Mouse (Mus musculus) liver, adult 2 months (tissue): ENCODE results near the gene Ttll13. TPM values are rescaled to one million over a fixed set of nuclear protein-coding genes. Genes with fewer than 3 reads are reported as not detected.

ENCODE experiments used
- DNase-seq: peaks from one replicate; pipeline ENCODE4 v3.0.0-alpha.2; 2011; ENCODE audit warnings: low read depth, low spot score; ENCODE audit errors: extremely low read depth
- H3K27ac ChIP-seq: fragments of 200-500 bp; replicated peaks from 2 replicates; pipeline ENCODE4 v1.5.1; 2012; ENCODE audit warnings: low read depth, mild to moderate bottlenecking, control low read depth, inconsistent platforms, low read length; ENCODE audit not compliant: insufficient read depth
- H3K27me3 ChIP-seq: fragments of 200-500 bp; 2 replicates; pipeline ENCODE4 v1.6.1; 2012; ENCODE audit warnings: mild to moderate bottlenecking, moderate library complexity, low read length, inconsistent platforms; ENCODE audit not compliant: control insufficient read depth, insufficient read depth
- H3K36me3 ChIP-seq: fragments of 200-500 bp; 2 replicates; pipeline ENCODE4 v1.6.1; 2012; ENCODE audit warnings: low read length, inconsistent platforms; ENCODE audit not compliant: control insufficient read depth, insufficient read depth
- H3K4me1 ChIP-seq: fragments of 200-500 bp; 2 replicates; pipeline ENCODE4 v1.6.1; 2011; ENCODE audit warnings: low read length; ENCODE audit not compliant: control insufficient read depth, insufficient read depth
- H3K4me3 ChIP-seq: fragments of 200-500 bp; 2 replicates; pipeline ENCODE4 v1.5.1; 2011; ENCODE audit warnings: low read depth, mild to moderate bottlenecking, control low read depth, low read length, moderate library complexity; ENCODE audit not compliant: insufficient read depth
- H3K79me2 ChIP-seq: fragments of 200-500 bp; 2 replicates; pipeline ENCODE4 v1.6.1; 2012; ENCODE audit warnings: inconsistent platforms, mild to moderate bottlenecking, low read length, moderate library complexity; ENCODE audit not compliant: control insufficient read depth, insufficient read depth
- H3K9ac ChIP-seq: fragments of 200-500 bp; 2 replicates; pipeline ENCODE4 v1.6.1; 2012; ENCODE audit warnings: low read depth, mild to moderate bottlenecking, control low read depth, inconsistent platforms, low read length
- CTCF ChIP-seq: fragments of 200-500 bp; IDR thresholded peaks from 2 replicates; pipeline ENCODE4 v1.5.1; 2011; ENCODE audit warnings: low read depth, low read length, control low read depth
- POLR2A ChIP-seq: fragments of 200-500 bp; IDR thresholded peaks from 2 replicates; pipeline ENCODE4 v1.6.1; 2011; ENCODE audit warnings: low read length, control low read depth; ENCODE audit not compliant: insufficient read depth; ENCODE audit errors: extremely low read depth
- WGBS: fragments of 180-500 bp; shearing (Covaris S2); methylation state at CpG from one replicate; pipeline ENCODE4 v1.1.7; 2018; 5-methylcytosine and 5-hydroxymethylcytosine counted together
- polyA plus RNA-seq: library from polyadenylated mRNA; depleted of rRNA; stranded (reverse); fragments of >200 nt; gene quantifications from 2 replicates; pipeline ENCODE4 v1.2.3, GENCODE M21; 2012
- total RNA-seq: library from RNA; depleted of rRNA; stranded (reverse); fragments of >200 nt; gene quantifications from 2 replicates; pipeline ENCODE4 v1.2.3, GENCODE M21; 2014

Ttll13 gene
- total and polyA plus RNA-seq, 2 experiments: 0.46 to 0.57 TPM

DNA sequence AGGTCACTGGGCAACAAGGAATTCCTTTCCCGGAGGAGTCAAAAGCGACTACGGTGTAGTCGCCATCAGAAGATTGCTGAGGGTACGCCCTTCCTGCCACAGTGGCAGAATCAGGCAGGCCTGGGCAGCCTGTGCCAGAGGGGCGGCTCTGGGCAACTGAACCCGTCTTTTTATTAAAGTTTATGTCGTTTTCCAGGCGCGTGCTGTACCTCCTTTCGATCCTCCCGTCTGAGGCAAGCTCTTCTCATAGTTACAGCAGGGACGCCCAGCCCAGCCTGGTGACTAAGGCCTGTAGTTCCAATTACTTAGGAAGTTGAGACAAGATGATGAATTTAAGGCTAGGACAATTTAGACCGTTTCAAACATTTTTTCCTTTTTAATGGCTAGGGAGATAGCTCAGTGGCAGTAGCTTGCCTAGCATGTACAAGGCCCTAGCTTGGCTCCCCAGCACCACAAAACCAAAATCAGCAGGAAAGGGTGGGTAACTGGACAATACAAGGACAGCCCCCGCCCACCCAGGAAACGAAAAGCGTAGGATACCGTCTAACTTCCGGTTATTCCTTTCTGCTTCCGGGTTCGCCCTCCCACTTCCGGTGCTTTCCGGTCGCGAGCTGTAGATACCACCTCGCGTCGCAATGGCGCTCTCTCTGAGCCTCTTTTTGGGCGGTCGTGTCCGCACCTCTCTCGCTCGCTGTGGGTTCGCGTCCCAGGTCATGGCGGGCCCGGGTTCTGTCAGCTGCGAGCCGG lies 14.6 kb downstream of the Ttll13 start, which contains the start of gene Ngrn:
Gene Ngrn (plus strand): TSS at position 591 of the 747 bp plus-strand sequence.
- H3K27me3 ChIP-seq: no peaks in the 10 kb centered on the region
- peak within 1 kb of the TSS; percentile 72 for H3K27ac ChIP-seq
- peak within 1 kb of the TSS; percentile 90 for H3K4me3 ChIP-seq
- peak; percentile 75 for DNase-seq
- peaks cover 8% of the 10 kb centered on the region; the same call in 1 of the 2 replicates for H3K79me2 ChIP-seq
- peaks cover 8% of the 10 kb centered on the region; the same call in 1 of the 2 replicates for H3K36me3 ChIP-seq
- 27% methylated on average over 40 of the region's 40 CpGs for WGBS
- H3K4me1 ChIP-seq: no peaks in the 10 kb centered on the region; the same call in 1 of the 2 replicates
- peak; percentile 80 for TF ChIP-seq POLR2A
- TF ChIP-seq CTCF: peak; percentile 2; the same call in 1 of the 2 replicates
- H3K9ac ChIP-seq: peak within 1 kb of the TSS; percentile 88

DNA sequence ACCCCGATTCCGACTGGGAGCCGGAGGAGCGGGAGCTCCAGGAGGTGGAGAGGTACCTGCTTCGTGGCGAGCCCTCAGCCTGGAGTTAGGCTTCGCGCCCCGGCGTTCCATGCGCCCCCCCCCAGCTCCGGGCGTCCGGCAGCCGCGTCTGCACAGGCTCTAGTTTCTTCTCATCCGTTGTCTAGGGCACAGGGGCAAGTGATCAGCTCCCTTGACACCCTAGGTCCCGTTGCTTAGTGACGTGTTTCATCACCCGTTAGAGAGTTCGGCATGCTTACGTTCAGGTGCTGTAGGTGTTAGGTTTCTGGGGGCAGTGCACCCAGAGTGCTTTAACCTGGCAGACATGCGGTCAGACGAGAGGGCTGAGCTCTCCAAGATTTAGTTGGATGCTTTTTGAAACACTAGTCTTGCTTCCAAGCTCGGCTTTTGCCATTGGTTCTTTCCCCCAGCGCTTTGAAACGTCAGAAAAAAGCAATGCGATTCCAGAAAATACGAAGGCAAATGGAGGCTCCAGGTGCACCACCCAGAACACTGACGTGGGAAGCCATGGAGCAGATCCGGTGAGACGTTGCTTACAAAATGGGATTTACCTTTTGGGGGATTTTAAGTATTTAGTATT lies 15.3 kb downstream of the Ttll13 start:
- Histone ChIP-seq H3K79me2 (peaks cover 8% of the 10 kb centered on the region; the same call in 1 of the 2 replicates), H3K36me3 (peaks cover 8% of the 10 kb centered on the region; the same call in 1 of the 2 replicates), H3K9ac (peak overlapping the region; percentile 88), H3K4me3 (peak overlapping the region; percentile 90), H3K4me1 (no peaks in the 10 kb centered on the region; the same call in 1 of the 2 replicates), H3K27ac (peak overlapping the region; percentile 72), H3K27me3 (no peaks in the 10 kb centered on the region)
- WGBS: 1% methylated on average over 32 of the region's 32 CpGs
- TF ChIP-seq CTCF: no peak
- TF ChIP-seq POLR2A: no peak
- peak; percentile 37 for DNase-seq

- no peak overlapping the region for H3K27ac ChIP-seq
- no peak for TF ChIP-seq CTCF
- no peak for TF ChIP-seq POLR2A
- no peaks in the 10 kb centered on the region for H3K27me3 ChIP-seq
- no peak overlapping the region for H3K4me3 ChIP-seq
- peaks cover 8% of the 10 kb centered on the region; the same call in 1 of the 2 replicates for H3K36me3 ChIP-seq
- H3K79me2 ChIP-seq: peaks cover 8% of the 10 kb centered on the region; the same call in 1 of the 2 replicates
- 93% methylated on average over 12 of the region's 12 CpGs for WGBS
- H3K4me1 ChIP-seq: peaks cover 6% of the 10 kb centered on the region
- H3K9ac ChIP-seq: no peak overlapping the region
- no peak for DNase-seq
Observed at GRCm38 (mm10) chr7:80264606-80265005, 18.4 kb downstream of the Ttll13 start.

- DNase-seq: no peak
- Histone ChIP-seq H3K36me3 (peaks cover 8% of the 10 kb centered on the region; the same call in 1 of the 2 replicates), H3K9ac (no peak overlapping the region), H3K79me2 (no peaks in the 10 kb centered on the region), H3K27me3 (no peaks in the 10 kb centered on the region), H3K27ac (no peak overlapping the region), H3K4me3 (no peak overlapping the region), H3K4me1 (peaks cover 11% of the 10 kb centered on the region)
- TF ChIP-seq CTCF (no peak), POLR2A (no peak)
- WGBS: 95% methylated on average over 1 of the region's 1 CpGs
Observed at GRCm38 (mm10) chr7:80267764-80268163, 21.6 kb downstream of the Ttll13 start.

DNA sequence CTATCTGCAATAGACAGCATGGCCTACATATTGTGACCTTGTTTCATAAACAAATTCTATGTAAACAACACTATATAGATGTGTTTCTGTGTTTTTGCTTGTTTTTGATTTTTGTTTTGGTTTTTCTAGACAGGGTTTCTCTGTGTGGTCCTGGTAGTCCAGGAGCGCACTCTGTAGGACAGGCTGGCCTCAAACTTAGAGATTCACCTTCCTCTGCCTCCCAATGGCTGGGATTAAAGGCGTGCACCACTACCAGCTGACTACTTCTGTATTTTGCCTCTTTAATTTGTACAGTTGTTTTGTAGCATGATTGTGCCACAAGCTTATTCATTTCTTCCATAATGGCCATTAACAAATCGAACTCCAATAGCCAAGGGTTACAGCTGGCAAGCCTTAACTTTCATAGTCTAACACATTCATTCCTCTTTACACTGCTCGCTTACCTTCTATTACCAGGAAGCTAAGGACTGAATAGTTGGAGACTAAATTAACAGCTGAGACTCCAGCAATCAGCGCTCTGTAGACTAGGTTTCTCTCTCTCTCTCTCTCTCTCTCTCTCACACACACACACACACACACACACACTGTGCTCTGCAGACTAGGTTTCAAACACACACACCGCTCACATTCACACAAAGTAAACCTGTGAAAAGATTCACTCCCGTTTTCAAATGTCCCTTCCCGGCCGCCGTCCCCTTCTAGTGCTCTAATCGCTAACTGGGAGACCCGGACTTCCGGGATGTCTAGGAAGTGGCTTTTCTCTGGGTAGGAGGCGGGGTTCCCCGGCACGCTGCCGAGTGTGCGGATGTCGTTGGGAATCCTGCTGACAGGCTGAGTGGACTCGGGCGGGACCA lies 22.9 kb downstream of the Ttll13 start, which contains the start of gene Vps33b:
Gene Vps33b (plus strand): TSS at position 753 of the 854 bp plus-strand sequence.
- Histone ChIP-seq H3K4me1 (peaks cover 11% of the 10 kb centered on the region), H3K79me2 (no peaks in the 10 kb centered on the region), H3K36me3 (peaks cover 8% of the 10 kb centered on the region; the same call in 1 of the 2 replicates), H3K9ac (peak within 1 kb of the TSS; percentile 78), H3K27ac (peak within 1 kb of the TSS; percentile 58), H3K4me3 (peak within 1 kb of the TSS; percentile 80), H3K27me3 (no peaks in the 10 kb centered on the region)
- peak; percentile 84 for DNase-seq
- 4% methylated on average over 21 of the region's 21 CpGs for WGBS
- TF ChIP-seq POLR2A (no peak), CTCF (no peak)
